ENCODE assay signal across 8 mouse cellular contexts in the genomic region with DNA sequence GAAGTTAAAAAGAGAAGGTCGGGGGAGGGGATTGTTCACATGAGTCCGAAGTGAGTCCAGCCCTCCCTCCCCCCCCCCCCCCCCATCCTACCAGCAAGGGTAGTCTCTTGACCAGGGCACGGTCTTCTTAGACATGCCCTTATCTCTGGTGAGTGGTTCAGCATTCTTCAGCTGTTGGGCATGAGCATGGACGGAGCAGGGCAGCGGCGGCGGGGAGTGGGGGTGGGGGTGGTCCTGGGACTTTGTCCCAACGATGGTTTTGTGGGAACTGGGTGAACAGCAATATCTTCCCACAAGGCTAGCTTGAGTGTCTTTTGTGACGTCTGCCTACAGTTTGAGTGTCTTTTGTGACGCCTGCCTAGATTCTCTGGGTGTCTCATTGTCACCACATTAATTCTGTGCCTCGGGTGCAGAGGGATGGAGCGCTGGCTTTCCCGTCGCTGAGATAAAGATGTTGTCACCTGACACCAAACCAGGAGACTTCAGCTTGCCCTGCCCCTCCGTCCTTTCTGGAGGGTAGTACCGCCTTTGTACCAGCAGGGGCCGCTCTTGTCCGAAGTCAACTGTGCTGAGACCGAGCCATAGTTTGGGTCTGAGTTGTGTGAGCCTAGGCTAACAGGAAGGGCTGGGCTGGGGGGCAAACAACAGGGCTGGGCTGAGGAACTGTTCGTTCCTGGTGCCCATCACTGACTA. TPM values are rescaled to one million over a fixed set of nuclear protein-coding genes. Genes with fewer than 3 reads are reported as not detected.
DNase-seq lines count a peak whose midpoint lies in the region; ATAC-seq and TF ChIP-seq lines count a peak whose summit lies in the region.

No protein-coding gene starts in this region.

- H3K4me3 ChIP-seq in embryonic facial prominence, embryonic 13.5 days, result peak overlapping the region; percentile 32
- H3K4me3 ChIP-seq in limb, embryonic 15.5 days, result peak overlapping the region; percentile 22
- H3K4me3 ChIP-seq in midbrain, postnatal 0 days (ENCODE audit: low read depth, low read length), result peak overlapping the region; percentile 32

- H3K36me3 ChIP-seq in embryonic facial prominence, embryonic 13.5 days, result no peaks in the 10 kb centered on the region
- no peaks in the 10 kb centered on the region for H3K36me3 ChIP-seq in limb, embryonic 15.5 days
- no peaks in the 10 kb centered on the region for H3K36me3 ChIP-seq in midbrain, postnatal 0 days (ENCODE audit: insufficient read depth, low read length)

- ATAC-seq in embryonic facial prominence, embryonic 13.5 days (ENCODE audit: insufficient number of reproducible peaks, insufficient read depth, low FRiP score, low TSS enrichment, low read depth), result peak; percentile 72; the same call in 1 of the 2 replicates
- peak; percentile 82 for ATAC-seq in limb, embryonic 15.5 days (ENCODE audit: insufficient number of reproducible peaks, low FRiP score, low TSS enrichment, low read depth)
- peak; percentile 89 for ATAC-seq in midbrain, postnatal 0 days (ENCODE audit: low FRiP score)

- 1% methylated on average over 20 of the region's 20 CpGs for WGBS in embryonic facial prominence, embryonic 13.5 days
- 2% methylated on average over 20 of the region's 20 CpGs for WGBS in limb, embryonic 15.5 days
- under 1% methylated on average over 20 of the region's 20 CpGs for WGBS in midbrain, postnatal 0 days

- DNase-seq in 416B (ENCODE audit: low read depth), result peak; percentile 92
- peak; percentile 58 to 82 for DNase-seq in adrenal gland, postnatal 4 days (ENCODE audit: low spot score in 2 of 2)
- DNase-seq in heart, adult 9 months (ENCODE audit: low spot score in 2 of 2), result peak; percentile 85 to 90
- DNase-seq in kidney, adult 9 months, result peak; percentile 91
- DNase-seq in midbrain, postnatal 0 days (ENCODE audit: low spot score), result peak; percentile 84
- peak; percentile 84 to 89 for DNase-seq in spleen, postnatal 10 days (ENCODE audit: low spot score in 2 of 2)

- H3K9ac ChIP-seq in embryonic facial prominence, embryonic 13.5 days, result peak overlapping the region; percentile 67
- peak overlapping the region; percentile 27; the same call in 1 of the 2 replicates for H3K9ac ChIP-seq in limb, embryonic 15.5 days
- H3K9ac ChIP-seq in midbrain, postnatal 0 days (replicated peaks; ENCODE audit: low read length, poor library complexity, severe bottlenecking), result peak overlapping the region; percentile 46

- peaks cover 7% of the 10 kb centered on the region for H3K4me1 ChIP-seq in embryonic facial prominence, embryonic 13.5 days
- H3K4me1 ChIP-seq in limb, embryonic 15.5 days, result peaks cover 12% of the 10 kb centered on the region
- H3K4me1 ChIP-seq in midbrain, postnatal 0 days (ENCODE audit: insufficient read depth, low read length), result no peaks in the 10 kb centered on the region; the same call in 1 of the 2 replicates

- no peaks in the 10 kb centered on the region for H3K27me3 ChIP-seq in embryonic facial prominence, embryonic 13.5 days
- no peaks in the 10 kb centered on the region for H3K27me3 ChIP-seq in limb, embryonic 15.5 days
- no peaks in the 10 kb centered on the region for H3K27me3 ChIP-seq in midbrain, postnatal 0 days (ENCODE audit: insufficient read depth, low read length)

- H3K9me3 ChIP-seq in embryonic facial prominence, embryonic 13.5 days, result no peaks in the 10 kb centered on the region
- H3K9me3 ChIP-seq in limb, embryonic 15.5 days, result no peaks in the 10 kb centered on the region
- H3K9me3 ChIP-seq in midbrain, postnatal 0 days (ENCODE audit: low read length), result no peaks in the 10 kb centered on the region

- peak; percentile 100 for TF ChIP-seq CTCF in midbrain, postnatal 0 days (IDR thresholded peaks at IDR 0.05)

- H3K27ac ChIP-seq in embryonic facial prominence, embryonic 13.5 days, result no peak overlapping the region
- H3K27ac ChIP-seq in limb, embryonic 15.5 days, result no peak overlapping the region
- no peak overlapping the region for H3K27ac ChIP-seq in midbrain, postnatal 0 days (ENCODE audit: low read depth, low read length)

- H3K4me2 ChIP-seq in embryonic facial prominence, embryonic 13.5 days, result peak overlapping the region; percentile 66
- peak overlapping the region; percentile 43 for H3K4me2 ChIP-seq in limb, embryonic 15.5 days
- H3K4me2 ChIP-seq in midbrain, postnatal 0 days (ENCODE audit: low read depth, low read length, poor library complexity, severe bottlenecking), result peak overlapping the region; percentile 70

RNA-seq across cellular contexts. Expression of a gene that starts 1.4 kb away (rescaled TPM):
- 10 to 100 TPM; 65.7 to 77.0 TPM for total RNA-seq in adrenal gland, postnatal 4 days (2021)
- 91.6 and 99.4 TPM in 2 replicates for polyA plus RNA-seq in embryonic facial prominence, embryonic 13.5 days (2015; fragmentation: Nextera tagmentation; extraction: Ambion mirVana)
- polyA plus RNA-seq in limb, embryonic 15.5 days (2015; fragmentation: Nextera tagmentation; extraction: Ambion mirVana), result 84.9 and 97.3 TPM in 2 replicates
- 59.6 and 80.3 TPM in 2 replicates for total RNA-seq in midbrain, postnatal 0 days (2014; rRNA removed)
- polyA plus RNA-seq in midbrain, postnatal 0 days (2015; fragmentation: Nextera tagmentation; extraction: Ambion mirVana), result 38.9 and 46.8 TPM in 2 replicates

RNA-seq across cellular contexts. Expression of a gene that starts 31.5 kb away (rescaled TPM):
- 100 to 1,000 TPM; 240 to 260 TPM for total RNA-seq in adrenal gland, postnatal 4 days (2021)
- 259 and 274 TPM in 2 replicates for polyA plus RNA-seq in embryonic facial prominence, embryonic 13.5 days (2015; fragmentation: Nextera tagmentation; extraction: Ambion mirVana)
- 347 and 365 TPM in 2 replicates for polyA plus RNA-seq in limb, embryonic 15.5 days (2015; fragmentation: Nextera tagmentation; extraction: Ambion mirVana)
- 236 and 250 TPM in 2 replicates for total RNA-seq in midbrain, postnatal 0 days (2014; rRNA removed)
- polyA plus RNA-seq in midbrain, postnatal 0 days (2015; fragmentation: Nextera tagmentation; extraction: Ambion mirVana), result 196 and 210 TPM in 2 replicates

RNA-seq across cellular contexts. Expression of a gene that starts 45.7 kb away (rescaled TPM):
- total RNA-seq in adrenal gland, postnatal 4 days (2021), result not detected
- not detected in 2 replicates for polyA plus RNA-seq in embryonic facial prominence, embryonic 13.5 days (2015; fragmentation: Nextera tagmentation; extraction: Ambion mirVana)
- polyA plus RNA-seq in limb, embryonic 15.5 days (2015; fragmentation: Nextera tagmentation; extraction: Ambion mirVana), result 0.19 TPM in 1 of 2 replicates, not detected in the other
- 0.42 TPM in 1 of 2 replicates, not detected in the other for total RNA-seq in midbrain, postnatal 0 days (2014; rRNA removed)
- not detected in 2 replicates for polyA plus RNA-seq in midbrain, postnatal 0 days (2015; fragmentation: Nextera tagmentation; extraction: Ambion mirVana)

RNA-seq across cellular contexts. Expression of a gene that starts 53.7 kb away (rescaled TPM):
- 10 to 100 TPM; 52.6 to 62.6 TPM for total RNA-seq in adrenal gland, postnatal 4 days (2021)
- 43.0 and 44.6 TPM in 2 replicates for polyA plus RNA-seq in embryonic facial prominence, embryonic 13.5 days (2015; fragmentation: Nextera tagmentation; extraction: Ambion mirVana)
- polyA plus RNA-seq in limb, embryonic 15.5 days (2015; fragmentation: Nextera tagmentation; extraction: Ambion mirVana), result 39.6 and 44.1 TPM in 2 replicates
- 103 and 120 TPM in 2 replicates for total RNA-seq in midbrain, postnatal 0 days (2014; rRNA removed)
- 29.7 and 30.4 TPM in 2 replicates for polyA plus RNA-seq in midbrain, postnatal 0 days (2015; fragmentation: Nextera tagmentation; extraction: Ambion mirVana)

RNA-seq across cellular contexts. Expression of a gene that starts 54.3 kb away (rescaled TPM):
- 100 to 1,000 TPM; 108 to 113 TPM for total RNA-seq in adrenal gland, postnatal 4 days (2021)
- polyA plus RNA-seq in embryonic facial prominence, embryonic 13.5 days (2015; fragmentation: Nextera tagmentation; extraction: Ambion mirVana), result 164 and 169 TPM in 2 replicates
- polyA plus RNA-seq in limb, embryonic 15.5 days (2015; fragmentation: Nextera tagmentation; extraction: Ambion mirVana), result 194 and 207 TPM in 2 replicates
- 46.7 and 66.0 TPM in 2 replicates for total RNA-seq in midbrain, postnatal 0 days (2014; rRNA removed)
- 187 and 205 TPM in 2 replicates for polyA plus RNA-seq in midbrain, postnatal 0 days (2015; fragmentation: Nextera tagmentation; extraction: Ambion mirVana)
